Mouse (Mus musculus) stomach, embryonic 14.5 days (tissue): ENCODE data around the gene Olfr764-ps1. TPM values are rescaled to one million over a fixed set of nuclear protein-coding genes. Genes with fewer than 3 reads are reported as not detected.
"Not testable (repeated sequence)": the region's sequence is repeated elsewhere in the genome, so short reads cannot be mapped to it uniquely, and the experiment has no call there.

Experiments
- ATAC-seq: fragments of 200-750 bp; cut with Nextera tagmentation; 2 replicates; pipeline ENCODE4 v1.8.0; 2017; ENCODE audit warnings: low read depth, moderate TSS enrichment; ENCODE audit not compliant: insufficient number of reproducible peaks, insufficient read depth, low FRiP score
- H3K27ac ChIP-seq: fragments of 300-500 bp; sonication (generic); 2 replicates; pipeline ENCODE4 v1.5.1; 2014; ENCODE audit warnings: mild to moderate bottlenecking, low read length, moderate library complexity, mixed read lengths
- H3K27me3 ChIP-seq: fragments of 300-500 bp; sonication (generic); 2 replicates; pipeline ENCODE4 v1.6.1; 2014; ENCODE audit warnings: low read length, control low read depth, mixed read lengths; ENCODE audit not compliant: control insufficient read depth, insufficient read depth
- H3K36me3 ChIP-seq: fragments of 300-500 bp; sonication (generic); 2 replicates; pipeline ENCODE4 v1.6.1; 2014; ENCODE audit warnings: mild to moderate bottlenecking, control low read depth, low read length, moderate library complexity, mixed read lengths; ENCODE audit not compliant: control insufficient read depth, insufficient read depth
- H3K4me1 ChIP-seq: fragments of 300-500 bp; sonication (generic); 2 replicates; pipeline ENCODE4 v1.6.1; 2014; ENCODE audit warnings: low read length, control low read depth, mixed read lengths; ENCODE audit not compliant: control insufficient read depth, insufficient read depth
- H3K4me2 ChIP-seq: fragments of 300-500 bp; sonication (generic); replicated peaks from 2 replicates; pipeline ENCODE4 v1.6.1; 2014; ENCODE audit warnings: low read depth, low read length, control low read depth
- H3K4me3 ChIP-seq: fragments of 300-500 bp; sonication (generic); 2 replicates; pipeline ENCODE4 v1.5.1; 2014; ENCODE audit warnings: low read depth, low read length, control low read depth
- H3K9ac ChIP-seq: fragments of 300-500 bp; sonication (generic); replicated peaks from 2 replicates; pipeline ENCODE4 v1.6.1; 2014; ENCODE audit warnings: low read depth, mild to moderate bottlenecking, control low read depth, low read length, moderate library complexity, mixed read lengths
- H3K9me3 ChIP-seq: fragments of 300-500 bp; sonication (generic); 2 replicates; pipeline ENCODE4 v1.6.1; 2016; ENCODE audit warnings: low read depth, low read length, control low read depth; ENCODE audit not compliant: control insufficient read depth
- WGBS: fragments of 180-500 bp; shearing (Covaris S2); extraction: QIAGEN DNeasy Blood & Tissue Kit; methylation state at CpG from one replicate; pipeline ENCODE4 v1.1.7; 2014; 5-methylcytosine and 5-hydroxymethylcytosine counted together
- polyA plus RNA-seq: library from polyadenylated mRNA; unstranded; fragments of >200 nt; fragmentation: Nextera tagmentation; extraction: Ambion mirVana; gene quantifications from 2 replicates; pipeline ENCODE4 v1.2.1, GENCODE M21; 2014

Olfr764-ps1 gene
- polyA plus RNA-seq: not detected in 2 replicates

DNA sequence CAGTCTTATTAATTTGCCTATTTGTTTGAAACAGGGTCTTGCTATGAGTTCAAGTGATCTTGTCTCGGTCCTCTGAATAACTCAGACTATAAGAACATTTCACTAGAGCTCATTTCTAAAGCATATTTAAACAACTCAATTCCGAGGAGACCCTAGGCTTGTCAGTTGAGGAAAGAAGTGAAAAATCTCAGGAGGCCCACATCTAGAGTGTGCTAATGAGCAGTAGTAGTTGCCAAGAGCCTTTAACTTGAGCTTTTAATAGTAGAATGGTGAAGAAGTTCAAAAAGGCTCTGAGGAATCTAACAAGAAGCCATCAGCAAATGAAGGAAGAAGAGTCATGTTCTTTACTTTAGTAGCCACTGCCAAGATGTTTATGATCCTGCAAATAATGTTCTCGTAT lies at the start of gene Olfr764-ps1:
Olfr764-ps1 (minus strand) TSS at position 101 of the 400 bp plus-strand sequence.
- H3K4me3 ChIP-seq: no peak within 1 kb of the TSS
- no peaks in the 10 kb centered on the region for H3K9me3 ChIP-seq
- no peak within 1 kb of the TSS for H3K4me2 ChIP-seq
- H3K4me1 ChIP-seq: no peaks in the 10 kb centered on the region
- H3K27ac ChIP-seq: no peak within 1 kb of the TSS
- no peaks in the 10 kb centered on the region for H3K36me3 ChIP-seq
- 77% methylated on average over 3 of the region's 3 CpGs for WGBS
- H3K9ac ChIP-seq: no peak within 1 kb of the TSS
- no peaks in the 10 kb centered on the region for H3K27me3 ChIP-seq
- no peak for ATAC-seq

DNA sequence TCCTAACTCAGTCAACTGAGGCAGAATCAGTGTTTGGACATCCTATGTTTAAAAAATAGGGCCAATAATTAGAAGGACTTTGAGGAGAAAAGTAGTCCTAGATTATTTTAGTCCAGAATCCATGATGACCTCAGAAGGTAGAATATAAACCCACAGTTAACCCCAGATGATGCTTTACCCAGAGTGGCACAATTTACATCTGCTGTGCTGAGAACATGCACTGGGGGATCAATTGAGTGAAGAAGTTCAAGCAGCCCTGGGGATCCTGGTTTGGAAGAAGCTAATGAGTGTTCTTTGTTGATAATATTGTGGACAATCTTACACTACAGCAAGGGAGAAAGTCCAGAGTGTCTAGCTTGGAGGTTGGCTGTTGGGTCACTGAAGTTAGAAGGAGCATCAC lies 43.1 kb upstream of the Olfr764-ps1 start, which contains the start of gene Olfr767:
Olfr767 (minus strand) TSS at position 101 of the 400 bp plus-strand sequence.
- H3K9ac ChIP-seq, H3K4me2 ChIP-seq, ATAC-seq, H3K27me3 ChIP-seq, H3K9me3 ChIP-seq, H3K4me3 ChIP-seq, H3K36me3 ChIP-seq, H3K4me1 ChIP-seq, H3K27ac ChIP-seq: not testable (repeated sequence)

DNA sequence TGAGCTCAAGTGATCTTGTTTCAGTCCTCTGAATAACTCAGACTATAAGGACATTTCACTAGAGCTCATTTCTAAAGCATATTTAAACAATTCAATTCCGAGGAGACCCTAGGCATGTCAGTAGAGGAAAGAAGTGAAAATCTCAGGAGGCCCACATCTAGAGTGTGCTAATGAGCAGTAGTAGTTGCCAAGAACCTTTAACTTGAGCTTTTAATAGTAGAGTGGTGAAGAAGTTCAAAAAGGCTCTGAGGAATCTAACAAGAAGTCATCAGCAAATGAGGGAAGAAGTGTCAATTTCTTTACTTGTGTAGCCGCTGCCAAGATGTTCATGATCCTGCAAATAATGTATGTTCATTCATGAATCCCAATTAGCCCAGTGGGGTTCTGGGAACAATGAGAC lies 29.2 kb upstream of the Olfr764-ps1 start, which contains the start of gene Olfr766-ps1:
Olfr766-ps1 (minus strand) TSS at position 101 of the 400 bp plus-strand sequence.
- WGBS: 85% methylated on average over 2 of the region's 2 CpGs

DNA sequence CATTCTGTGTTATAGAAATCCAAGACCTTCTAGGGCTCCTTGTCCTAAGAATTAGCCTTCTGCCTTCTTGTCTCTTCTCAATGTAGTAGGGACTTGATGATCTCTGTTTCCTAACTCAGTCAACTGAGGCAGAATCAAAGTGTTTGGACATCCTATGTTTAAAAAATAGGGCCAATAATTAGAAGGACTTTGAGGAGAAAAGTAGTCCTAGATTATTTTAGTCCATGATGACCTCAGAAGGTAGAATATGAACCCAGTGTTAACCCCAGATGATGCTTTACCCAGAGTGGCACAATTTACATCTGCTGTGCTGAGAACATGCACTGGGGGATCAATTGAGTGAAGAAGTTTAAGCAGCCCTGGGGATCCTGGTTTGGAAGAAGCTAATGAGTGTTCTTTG lies 10.2 kb upstream of the Olfr764-ps1 start, which contains the start of gene Olfr765:
Olfr765 (minus strand) TSS at position 101 of the 400 bp plus-strand sequence.
- not testable (repeated sequence) for H3K36me3 ChIP-seq, H3K27ac ChIP-seq, H3K4me2 ChIP-seq, H3K4me3 ChIP-seq, H3K27me3 ChIP-seq, ATAC-seq, H3K9ac ChIP-seq, H3K9me3 ChIP-seq, H3K4me1 ChIP-seq

More for the DNA sequence above, 29.2 kb upstream of the Olfr764-ps1 start, which contains the start of gene Olfr766-ps1:
- Histone ChIP-seq H3K36me3 (no peaks in the 10 kb centered on the region), H3K4me1 (no peaks in the 10 kb centered on the region), H3K27ac (no peak within 1 kb of the TSS), H3K27me3 (no peaks in the 10 kb centered on the region), H3K9me3 (no peaks in the 10 kb centered on the region), H3K9ac (no peak within 1 kb of the TSS), H3K4me2 (no peak within 1 kb of the TSS), H3K4me3 (no peak within 1 kb of the TSS)
- no peak for ATAC-seq

DNA sequence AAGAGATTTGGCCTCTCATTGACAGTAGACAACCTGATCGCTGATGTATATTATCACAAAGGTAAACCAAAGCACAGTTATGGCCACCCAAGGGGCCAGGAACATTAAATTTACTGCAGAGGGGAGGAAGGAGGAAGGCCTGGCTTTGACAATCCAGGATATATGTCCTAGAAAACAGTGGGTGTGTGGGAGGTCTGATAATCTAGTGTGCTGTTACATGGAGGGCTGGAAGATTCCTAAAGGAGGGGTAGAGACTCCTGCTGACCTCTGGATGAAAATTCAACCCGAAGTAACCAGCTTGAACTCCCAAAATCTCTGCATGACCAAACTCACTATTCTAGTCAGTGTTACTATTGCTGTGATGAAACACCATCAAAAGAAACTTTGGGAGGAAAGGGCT lies 11.4 kb downstream of the Olfr764-ps1 start:
- 67% methylated on average over 2 of the region's 2 CpGs for WGBS
- H3K4me1 ChIP-seq: no peaks in the 10 kb centered on the region

DNA sequence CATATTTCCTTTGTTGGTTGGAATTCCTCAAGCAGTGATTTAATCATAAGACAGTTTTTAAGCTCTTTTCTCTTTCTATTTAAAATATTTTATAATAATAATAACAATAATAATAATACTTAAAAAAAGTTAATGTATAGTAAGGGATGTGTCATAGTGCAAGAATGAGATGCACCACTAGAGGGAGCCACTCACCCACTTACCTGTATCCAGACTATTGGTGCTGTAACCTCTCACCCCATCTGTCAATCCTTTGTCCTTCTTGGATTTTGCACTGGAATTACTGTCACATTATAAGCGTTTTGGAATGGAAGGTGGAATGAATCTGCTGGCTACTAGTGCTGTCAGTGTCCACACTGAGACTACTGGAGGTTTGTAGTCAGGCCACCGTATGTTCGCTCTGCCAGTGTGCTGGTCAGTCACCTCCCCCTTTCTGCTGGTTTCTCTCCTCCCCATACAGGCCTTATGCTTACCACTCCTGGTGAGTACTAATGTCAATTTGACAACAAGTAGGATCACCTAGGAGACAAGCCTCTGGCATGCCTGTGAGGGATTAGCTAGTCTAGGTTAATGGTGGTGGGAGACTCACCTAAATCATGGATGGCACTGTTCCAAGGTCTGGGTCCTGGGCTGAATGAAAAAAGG lies 13.6 kb downstream of the Olfr764-ps1 start:
- no peaks in the 10 kb centered on the region for H3K27me3 ChIP-seq
- ATAC-seq: no peak
- no peak overlapping the region for H3K4me2 ChIP-seq
- no peaks in the 10 kb centered on the region for H3K36me3 ChIP-seq
- WGBS: 57% methylated on average over 3 of the region's 3 CpGs
- no peaks in the 10 kb centered on the region for H3K9me3 ChIP-seq
- no peak overlapping the region for H3K9ac ChIP-seq
- H3K4me3 ChIP-seq: no peak overlapping the region
- H3K27ac ChIP-seq: no peak overlapping the region
- H3K4me1 ChIP-seq: no peaks in the 10 kb centered on the region

More for the DNA sequence above, 11.4 kb downstream of the Olfr764-ps1 start:
- no peaks in the 10 kb centered on the region for H3K9me3 ChIP-seq
- H3K27ac ChIP-seq: no peak overlapping the region
- H3K36me3 ChIP-seq: no peaks in the 10 kb centered on the region
- H3K4me3 ChIP-seq: no peak overlapping the region
- ATAC-seq: no peak
- H3K4me2 ChIP-seq: no peak overlapping the region
- no peaks in the 10 kb centered on the region for H3K27me3 ChIP-seq
- no peak overlapping the region for H3K9ac ChIP-seq

DNA sequence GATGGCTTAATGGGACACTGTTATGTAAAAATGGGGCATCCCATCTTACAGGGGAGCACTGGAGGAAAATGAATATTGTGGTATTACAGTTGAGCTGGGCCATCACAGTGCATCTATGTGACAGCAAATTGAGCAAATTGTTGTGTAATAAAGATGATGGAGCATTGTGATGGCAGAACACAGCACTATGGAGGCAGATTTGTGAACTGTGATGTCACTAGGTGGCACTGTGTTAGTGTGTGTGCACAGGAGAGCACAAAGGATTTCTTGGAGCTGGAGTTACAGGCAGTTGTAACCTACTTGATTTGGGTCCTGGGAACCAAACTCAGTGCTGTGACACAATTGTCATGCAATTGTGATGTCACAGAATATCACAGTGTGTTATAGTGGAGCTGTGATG lies 16.4 kb downstream of the Olfr764-ps1 start:
- Histone ChIP-seq H3K27ac (no peak overlapping the region), H3K4me2 (no peak overlapping the region), H3K27me3 (no peaks in the 10 kb centered on the region), H3K9me3 (no peaks in the 10 kb centered on the region), H3K36me3 (no peaks in the 10 kb centered on the region), H3K4me1 (no peaks in the 10 kb centered on the region), H3K4me3 (no peak overlapping the region), H3K9ac (no peak overlapping the region)
- peak; percentile 33; the same call in 1 of the 2 replicates for ATAC-seq

DNA sequence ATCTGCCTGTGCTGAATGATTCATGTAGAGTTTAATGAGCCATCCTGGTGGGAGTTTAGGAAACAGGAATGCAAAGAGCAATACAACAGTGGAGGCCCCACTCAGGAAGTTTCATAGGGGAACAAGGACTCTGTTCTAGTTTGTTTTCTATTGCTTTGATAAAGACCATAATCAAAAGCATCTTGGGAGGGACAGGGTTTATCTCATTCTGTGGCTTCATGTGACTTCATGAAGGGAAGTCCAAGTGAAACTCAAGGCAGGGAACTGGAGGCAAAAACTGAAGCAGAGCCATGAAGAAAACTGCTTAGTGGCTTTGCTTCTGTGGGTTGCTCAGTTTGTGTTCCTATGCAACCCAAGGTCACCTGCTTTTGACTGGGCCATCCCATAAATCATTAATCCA lies 25.2 kb downstream of the Olfr764-ps1 start:
- Histone ChIP-seq H3K36me3 (no peaks in the 10 kb centered on the region), H3K27me3 (no peaks in the 10 kb centered on the region), H3K4me1 (no peaks in the 10 kb centered on the region), H3K9ac (no peak overlapping the region), H3K9me3 (no peaks in the 10 kb centered on the region), H3K4me2 (no peak overlapping the region), H3K27ac (no peak overlapping the region), H3K4me3 (no peak overlapping the region)
- no peak for ATAC-seq

DNA sequence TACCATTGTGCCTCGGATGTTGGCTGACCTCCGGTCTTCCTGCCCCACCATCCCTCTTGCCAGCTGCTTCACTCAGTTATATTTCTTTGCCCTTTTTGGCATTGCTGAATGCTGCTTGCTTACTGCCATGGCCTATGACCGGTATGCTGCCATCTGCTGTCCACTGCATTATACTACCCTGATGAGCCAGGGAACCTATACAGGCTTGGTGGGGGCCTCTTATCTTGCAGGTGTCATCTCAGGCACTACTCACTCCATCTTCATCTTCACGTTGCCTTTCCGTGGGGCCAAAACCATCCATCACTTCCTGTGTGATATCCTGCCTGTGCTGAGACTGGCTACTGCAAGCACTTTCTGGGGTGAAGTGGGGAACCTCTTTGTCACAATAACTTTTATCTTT lies 28.2 kb downstream of the Olfr764-ps1 start:
- not testable (repeated sequence) for H3K4me1 ChIP-seq, H3K4me2 ChIP-seq, ATAC-seq, H3K27me3 ChIP-seq, H3K9me3 ChIP-seq, H3K36me3 ChIP-seq, H3K9ac ChIP-seq, H3K4me3 ChIP-seq, H3K27ac ChIP-seq
- 50% methylated on average over 2 of the region's 5 CpGs for WGBS
